Mouse (Mus musculus) kidney, adult 8-10 months (tissue): ENCODE measurements at regions not wholly inside any gene's neighbourhood (a gene's known extent, or its start where the extent isn't known, plus 50 kb on each side); places are given as distances from the start of the nearest gene placed in this dataset.

Experiments
- DNase-seq, 2 experiments: peaks; one replicate each; pipeline ENCODE4 v3.0.0; 2022

GRCm38 (mm10) chr3:9373896-9374295, 236.0 kb downstream of the Zfp704 start:
- no peak for DNase-seq

DNA sequence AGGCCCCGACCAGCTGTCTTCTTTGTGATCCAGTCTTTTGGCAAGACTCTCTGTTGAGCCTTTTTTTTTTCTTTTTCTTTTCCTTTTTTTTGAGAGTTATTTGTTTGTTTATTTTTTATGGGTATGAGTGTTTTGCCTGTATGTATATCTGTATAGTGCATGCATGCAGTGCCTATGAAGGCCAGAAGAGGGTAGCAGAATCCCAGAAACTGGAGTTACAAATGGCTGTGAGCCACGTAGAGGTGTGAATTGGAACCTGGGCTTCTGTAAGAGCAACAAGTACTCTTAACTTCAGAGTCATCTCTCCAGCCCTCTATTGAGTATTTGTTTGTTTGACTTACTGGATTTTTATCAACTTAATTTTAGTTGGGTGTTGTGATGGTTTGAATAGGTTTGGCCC, 239.8 kb downstream of the Zfp704 start:
- no peak for DNase-seq

GRCm38 (mm10) chr3:9365791-9366190, 244.1 kb downstream of the Zfp704 start:
- DNase-seq = no peak

GRCm38 (mm10) chr3:9359186-9359585, 250.7 kb downstream of the Zfp704 start:
- DNase-seq = no peak

DNA sequence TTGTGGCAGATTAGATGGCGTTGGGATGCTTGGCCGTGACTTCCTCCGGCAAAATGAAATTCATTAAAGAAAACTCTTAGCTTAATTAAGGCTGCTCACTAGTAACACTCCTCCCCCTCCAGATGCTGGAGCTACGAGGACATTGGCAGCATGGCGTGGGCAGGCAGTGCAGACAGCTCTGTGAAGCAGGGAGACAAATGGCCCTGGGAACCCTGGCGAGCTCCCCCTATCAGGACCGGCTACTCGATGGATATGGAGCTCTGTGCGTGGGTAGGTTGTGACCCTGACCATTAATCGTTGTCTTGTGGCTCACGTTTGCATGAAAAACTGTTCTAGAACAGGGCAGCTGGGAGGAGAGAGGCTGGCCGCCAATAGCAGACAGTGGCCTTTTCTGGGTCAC, 251.8 kb downstream of the Zfp704 start:
- DNase-seq = no peak

DNA sequence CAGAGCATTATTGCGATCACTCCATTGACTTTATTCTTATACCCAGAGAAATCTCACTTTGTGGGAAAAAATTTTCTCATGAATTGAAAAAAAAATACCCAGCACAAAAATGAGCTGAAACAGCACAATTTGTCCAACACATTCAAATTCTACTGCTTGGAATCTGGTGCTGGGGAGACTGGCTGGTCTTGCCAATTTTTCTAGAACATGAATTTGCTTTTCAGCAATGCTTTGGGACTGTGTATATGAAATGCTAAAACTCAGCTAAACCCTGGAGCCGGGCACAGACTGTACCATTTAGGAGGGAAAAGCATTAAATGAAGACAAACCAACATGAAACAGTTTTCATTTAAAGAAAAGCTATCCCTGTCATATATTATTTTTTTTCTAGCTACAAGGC, 252.2 kb downstream of the Zfp704 start:
- no peak for DNase-seq

DNA sequence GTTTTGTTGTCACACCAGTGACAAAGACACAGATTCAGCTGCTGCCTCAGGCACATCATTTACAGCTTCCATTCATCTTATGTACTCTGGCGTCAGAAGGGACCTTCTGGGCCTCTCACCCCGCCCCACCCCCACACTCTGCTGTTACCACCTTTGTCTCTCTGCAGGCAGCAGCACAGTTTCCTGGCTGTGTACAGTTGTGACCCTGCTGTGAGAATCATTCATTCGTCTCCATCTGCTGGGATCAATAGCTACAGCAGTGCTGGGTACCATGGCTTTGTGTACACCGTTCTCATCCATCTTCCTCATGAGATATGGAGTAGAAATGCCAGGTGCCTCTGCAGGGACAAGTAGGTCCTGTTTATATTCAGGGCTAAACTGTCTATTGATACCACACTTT, 254.0 kb downstream of the Zfp704 start:
- no peak for DNase-seq

DNA sequence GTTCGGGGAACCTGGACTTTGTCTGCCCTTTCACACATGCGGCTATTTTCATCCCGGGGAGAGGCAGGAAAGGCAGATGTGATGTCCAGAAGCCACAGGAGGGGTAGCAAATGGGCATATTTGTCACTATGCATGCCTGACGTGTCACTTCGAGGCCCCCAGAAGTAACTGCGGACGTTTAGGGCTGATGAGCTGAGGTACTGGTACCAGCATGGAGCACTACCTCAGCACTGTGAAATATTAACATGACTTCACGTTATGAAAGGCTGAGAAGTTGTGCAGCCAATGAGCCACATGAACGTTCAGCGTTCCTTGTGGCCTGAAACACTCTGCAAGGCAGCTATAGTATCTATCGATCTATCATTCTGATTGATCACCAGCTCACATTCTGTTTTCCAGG, 255.1 kb downstream of the Zfp704 start:
- no peak for DNase-seq

- DNase-seq = no peak
These were observed 257.6 kb downstream of the Zfp704 start for GRCm38 (mm10) chr3:9352251-9352650.

DNA sequence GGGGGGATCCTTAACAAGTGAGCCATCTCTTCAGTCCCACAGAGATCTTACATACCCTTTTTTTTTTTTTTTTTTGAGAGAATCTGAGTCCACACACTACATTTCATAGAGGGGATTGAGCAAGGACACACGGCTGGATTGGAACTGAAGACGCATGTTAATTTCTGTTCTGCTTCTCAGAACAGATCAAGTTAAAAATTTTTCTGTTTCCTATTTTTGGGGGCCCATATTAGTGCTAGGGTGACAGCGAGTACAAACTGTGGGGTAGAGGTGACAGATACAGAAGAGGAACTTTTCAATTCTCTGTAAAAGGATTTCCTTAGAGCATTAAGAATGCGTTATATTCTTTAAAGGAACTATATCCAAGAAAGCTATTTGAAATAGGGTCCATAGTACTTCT, 260.1 kb downstream of the Zfp704 start:
- no peak for DNase-seq

GRCm38 (mm10) chr3:9347446-9347860, 262.4 kb downstream of the Zfp704 start:
- DNase-seq = no peak

- DNase-seq = no peak
These were observed 262.9 kb downstream of the Zfp704 start for GRCm38 (mm10) chr3:9346857-9347445.

GRCm38 (mm10) chr3:9346356-9346755, 263.5 kb downstream of the Zfp704 start:
- DNase-seq = no peak

- no peak for DNase-seq
These were observed 264.0 kb downstream of the Zfp704 start for GRCm38 (mm10) chr3:9345885-9346284.

DNA sequence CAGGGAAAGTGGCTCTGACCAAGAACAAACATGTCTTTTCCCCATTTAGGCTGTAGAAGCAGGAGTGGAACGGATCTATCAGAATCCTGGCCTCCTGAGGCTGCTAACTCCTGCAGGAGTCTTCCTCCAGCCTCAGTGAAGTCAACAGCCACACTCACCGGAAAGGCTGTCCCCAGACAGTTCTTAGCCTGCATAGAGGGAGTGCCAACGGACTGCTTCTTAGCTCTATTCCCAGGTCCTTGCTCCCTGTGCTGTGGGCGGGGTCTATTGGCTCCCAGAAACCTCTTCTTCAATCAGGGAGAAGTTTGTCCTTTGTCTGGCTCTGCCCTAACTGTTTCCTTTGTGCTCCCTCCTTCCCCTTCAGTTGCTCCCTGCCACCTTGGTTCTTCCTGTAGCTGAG, 266.3 kb downstream of the Zfp704 start:
- DNase-seq = no peak

DNA sequence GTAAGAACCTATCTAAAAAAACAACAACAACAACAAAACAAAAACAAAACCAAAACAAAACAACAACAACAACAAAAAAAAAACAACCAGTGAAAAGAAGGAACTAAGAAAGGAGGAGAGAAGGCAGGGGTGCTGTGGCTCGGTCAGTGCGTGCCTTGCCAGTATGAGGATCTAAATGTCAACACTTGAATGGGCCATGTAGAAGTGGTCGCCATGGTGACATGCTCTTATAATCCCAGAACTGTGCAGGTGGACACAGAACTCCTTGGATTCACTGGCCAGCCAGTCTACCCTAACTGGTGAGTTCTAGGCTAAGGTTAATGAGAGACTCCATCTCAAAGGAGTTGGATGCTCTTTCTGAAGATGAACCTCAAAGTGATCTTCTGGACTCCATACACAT, 267.7 kb downstream of the Zfp704 start:
- DNase-seq = no peak

DNA sequence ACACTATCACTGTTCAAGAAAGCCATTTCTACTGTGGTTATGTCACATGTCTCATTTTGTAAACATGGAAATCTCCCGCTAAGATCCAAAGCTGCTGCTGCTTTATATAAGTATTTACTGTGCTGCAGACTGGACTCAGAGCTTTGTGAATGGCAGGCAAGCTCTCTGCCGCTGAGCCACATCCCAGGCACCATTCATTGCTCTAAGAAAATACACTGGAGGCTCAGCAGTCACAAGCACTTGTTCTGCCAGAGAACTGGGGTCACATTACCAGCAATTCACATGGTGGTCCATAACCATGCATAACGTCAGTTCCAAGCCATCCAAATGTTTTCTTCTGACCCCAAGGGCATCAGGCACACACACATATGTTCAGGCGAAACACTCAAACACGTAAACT, 268.2 kb downstream of the Zfp704 start:
- no peak for DNase-seq

DNA sequence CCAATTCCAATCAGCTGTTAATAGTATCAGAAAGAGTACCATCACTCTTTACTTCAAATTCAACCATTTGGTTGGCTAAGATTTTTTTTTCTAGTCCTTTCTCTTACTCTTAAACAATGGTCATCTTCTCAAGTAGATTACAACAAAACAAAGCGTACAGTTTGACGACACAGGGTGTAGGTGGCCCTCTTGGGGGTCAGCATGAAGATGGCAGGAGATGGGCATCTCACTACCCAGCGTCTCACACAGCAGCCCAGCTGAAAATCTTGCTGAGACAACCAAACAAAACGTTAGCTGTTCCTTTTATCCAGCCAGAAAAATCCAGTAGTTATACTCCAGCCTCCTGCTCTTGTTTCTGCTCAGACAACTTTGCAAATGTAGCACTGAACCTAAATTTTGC, 268.6 kb downstream of the Zfp704 start:
- DNase-seq = no peak

DNA sequence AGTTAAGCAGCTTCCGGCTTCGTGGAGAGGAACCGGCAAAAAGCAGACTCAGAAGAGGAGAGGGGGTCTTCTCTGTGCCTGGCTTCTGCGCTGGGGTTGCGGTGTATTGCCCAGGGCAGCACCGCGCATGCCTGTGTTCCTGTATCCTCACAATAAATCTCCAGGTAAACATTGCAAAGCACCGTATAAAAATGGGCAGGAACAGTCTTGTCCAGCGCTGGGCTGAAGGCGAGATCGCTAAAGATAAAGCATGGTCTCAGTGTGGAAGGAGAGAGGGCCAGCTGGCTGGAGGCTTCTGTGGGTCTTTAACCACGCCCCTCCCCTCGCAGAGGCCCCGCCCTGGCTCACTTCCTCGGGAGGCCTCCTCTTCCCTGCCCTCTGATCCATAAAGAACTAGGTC, 269.1 kb downstream of the Zfp704 start:
- peak; percentile 55 to 62 for DNase-seq

DNA sequence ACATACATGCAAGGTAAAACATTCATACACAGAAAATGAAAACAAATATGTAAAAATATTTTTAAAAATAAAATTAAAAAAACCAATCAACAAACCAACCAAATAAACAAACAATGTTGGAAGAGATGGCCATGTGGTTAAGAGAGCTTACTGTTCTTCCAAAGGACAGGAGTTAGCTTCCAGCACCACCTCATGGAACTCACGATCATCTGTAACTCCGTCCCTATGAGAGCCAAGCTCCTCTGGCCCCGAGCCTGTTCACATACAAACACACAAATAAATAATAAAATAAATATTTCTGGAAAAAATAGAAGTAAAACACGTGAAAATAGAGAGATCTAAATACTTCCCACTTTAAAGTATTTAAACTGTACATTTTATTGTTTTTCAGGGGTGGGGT, 269.5 kb downstream of the Zfp704 start:
- no peak for DNase-seq

DNA sequence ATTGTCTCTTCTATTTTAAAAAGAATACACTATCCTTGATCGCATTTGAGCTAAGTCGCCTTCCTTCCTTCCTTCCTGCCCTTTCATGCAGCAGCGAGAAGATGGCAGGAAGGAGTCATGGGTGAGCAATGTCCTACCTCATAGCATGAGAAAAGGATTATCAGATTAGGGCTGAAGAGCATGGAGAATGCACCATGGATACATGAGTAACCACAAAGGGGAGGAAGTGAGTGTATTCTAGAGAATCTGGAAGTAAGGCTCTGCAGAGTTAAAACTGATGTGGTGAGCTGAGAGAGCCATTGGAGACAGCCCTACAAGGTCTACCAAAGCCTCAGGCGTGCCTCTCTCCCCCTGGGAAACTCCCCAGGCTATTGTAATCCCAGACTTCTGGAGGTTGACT, 270.2 kb downstream of the Zfp704 start:
- no peak for DNase-seq

GRCm38 (mm10) chr3:9335580-9335979, 274.3 kb downstream of the Zfp704 start:
- no peak for DNase-seq
